In genomic region chr4:88523241-88523640, GRCm38 (mm10) we compare ENCODE assay signal across 12 mouse cellular contexts. TPM values are rescaled to one million over a fixed set of nuclear protein-coding genes. Genes with fewer than 3 reads are reported as not detected.
DNase-seq lines count a peak whose midpoint lies in the region; ATAC-seq and TF ChIP-seq lines count a peak whose summit lies in the region.
"Had no signal": no experiment of that assay in that cellular context is flagged by ENCODE, and none has a peak within 500 bp of the region (broad histone marks: within the 10 kb centered on the region; RNA-seq: fewer than 3 reads in every experiment).

No protein-coding gene starts in this region.

- H3K4me2 ChIP-seq in liver, embryonic 12.5 days, result no peak overlapping the region
- H3K4me2 ChIP-seq in neural tube, embryonic 15.5 days, result no peak overlapping the region
- H3K4me2 ChIP-seq: heart, embryonic 13.5 days had no signal

- H3K4me3 ChIP-seq in liver, adult 2 months (ENCODE audit: insufficient read depth, low read depth, low read length), result no peak overlapping the region
- no peak overlapping the region for H3K4me3 ChIP-seq in liver, embryonic 12.5 days
- no peak overlapping the region for H3K4me3 ChIP-seq in neural tube, embryonic 15.5 days (replicated peaks)
- H3K4me3 ChIP-seq: heart, embryonic 13.5 days had no signal

- TF ChIP-seq POLR2A in liver, adult 2 months (IDR thresholded peaks at IDR 0.05; ENCODE audit: extremely low read depth, insufficient read depth, low read length), result no peak

- peak; percentile 41 to 44 for DNase-seq in cerebellum, postnatal 14 days
- DNase-seq in cerebellum, postnatal 4 days (ENCODE audit: low spot score in 2 of 2), result no peak
- peak; percentile 33 for DNase-seq in liver, adult 2 months (ENCODE audit: extremely low read depth, low read depth, low spot score)
- peak; percentile 49 for DNase-seq in embryo, embryonic 11 days
- DNase-seq in layer of hippocampus, postnatal 14 days (ENCODE audit: low spot score in 2 of 2), result no peak

- H3K9me3 ChIP-seq in liver, embryonic 12.5 days (replicated peaks), result no peaks in the 10 kb centered on the region
- H3K9me3 ChIP-seq in neural tube, embryonic 15.5 days (replicated peaks), result no peaks in the 10 kb centered on the region
- H3K9me3 ChIP-seq: heart, embryonic 13.5 days had no signal

- 0 out of 2 replicates have a peak, but pooled peaks cover 3% of the 10 kb centered on the region for H3K27me3 ChIP-seq in liver, adult 2 months (ENCODE audit: control insufficient read depth, insufficient read depth, low read length)
- no peaks in the 10 kb centered on the region for H3K27me3 ChIP-seq in liver, embryonic 12.5 days (replicated peaks)
- H3K27me3 ChIP-seq in neural tube, embryonic 15.5 days (replicated peaks), result no peaks in the 10 kb centered on the region

- H3K79me2 ChIP-seq in liver, adult 2 months (ENCODE audit: control insufficient read depth, insufficient read depth, low read length), result no peaks in the 10 kb centered on the region

- H3K27ac ChIP-seq in liver, adult 2 months (replicated peaks; ENCODE audit: insufficient read depth, low read depth, low read length), result no peak overlapping the region
- no peak overlapping the region for H3K27ac ChIP-seq in liver, embryonic 12.5 days
- no peak overlapping the region for H3K27ac ChIP-seq in neural tube, embryonic 15.5 days (replicated peaks)
- H3K27ac ChIP-seq: heart, embryonic 13.5 days had no signal

- no peak for ATAC-seq in liver, embryonic 12.5 days
- ATAC-seq in megakaryocyte progenitor cell, adult 5-6 weeks (replicated peaks; ENCODE audit: poor library complexity), result peak; percentile 75
- no peak for ATAC-seq in neural tube, embryonic 15.5 days (ENCODE audit: low FRiP score)
- ATAC-seq: CD4-positive, CD25-positive, alpha-beta regulatory T cell, adult 4 months had no signal

- peak; percentile 41; the same call in 1 of the 2 replicates for TF ChIP-seq CTCF in liver, adult 2 months (IDR thresholded peaks at IDR 0.05; ENCODE audit: low read depth, low read length)

- no peaks in the 10 kb centered on the region for H3K4me1 ChIP-seq in liver, adult 2 months (ENCODE audit: control insufficient read depth, insufficient read depth, low read length)
- 0 out of 2 replicates have a peak, but pooled peaks cover 5% of the 10 kb centered on the region for H3K4me1 ChIP-seq in liver, embryonic 12.5 days
- no peaks in the 10 kb centered on the region for H3K4me1 ChIP-seq in neural tube, embryonic 15.5 days

- H3K36me3 ChIP-seq in liver, adult 2 months (ENCODE audit: control insufficient read depth, insufficient read depth, low read length), result no peaks in the 10 kb centered on the region
- H3K36me3 ChIP-seq in liver, embryonic 12.5 days, result no peaks in the 10 kb centered on the region
- H3K36me3 ChIP-seq in neural tube, embryonic 15.5 days, result no peaks in the 10 kb centered on the region
- H3K36me3 ChIP-seq: heart, embryonic 13.5 days had no signal

- no peak overlapping the region for H3K9ac ChIP-seq in liver, adult 2 months (ENCODE audit: low read depth, low read length)
- H3K9ac ChIP-seq in liver, embryonic 12.5 days, result no peak overlapping the region
- no peak overlapping the region for H3K9ac ChIP-seq in neural tube, embryonic 15.5 days (replicated peaks)
- H3K9ac ChIP-seq: heart, embryonic 13.5 days had no signal

RNA-seq across cellular contexts. Expression of gene Ifnb1, which starts 0.7 kb away (rescaled TPM):
- not detected in 2 replicates for total RNA-seq in liver, adult 2 months (2014; rRNA removed)
- polyA plus RNA-seq in liver, adult 2 months (2012; rRNA removed), result not detected in 2 replicates
- polyA plus RNA-seq in liver, embryonic 12.5 days (2016; fragmentation: Nextera tagmentation; extraction: Ambion mirVana), result not detected in 2 replicates
- total RNA-seq in megakaryocyte progenitor cell, adult 5-6 weeks (2015), result 0.95 TPM in 1 of 2 replicates, not detected in the other
- not detected in 2 replicates for total RNA-seq in megakaryocyte progenitor cell, adult 5-6 weeks (2017)
- total RNA-seq in layer of hippocampus, postnatal 14 days (2021), result not detected
- polyA plus RNA-seq in neural tube, embryonic 15.5 days (2015; fragmentation: Nextera tagmentation; extraction: Ambion mirVana), result not detected in 2 replicates
- total RNA-seq: left cerebral cortex, postnatal 10 days; monocyte, adult 5-6 weeks had no signal
- polyA plus RNA-seq: CD4-positive, CD25-positive, alpha-beta regulatory T cell, adult 4 months; heart, embryonic 13.5 days had no signal

RNA-seq across cellular contexts. Expression of gene Ifna15, which starts 34.8 kb away (rescaled TPM):
- not detected in 2 replicates for total RNA-seq in liver, adult 2 months (2014; rRNA removed)
- not detected in 2 replicates for polyA plus RNA-seq in liver, adult 2 months (2012; rRNA removed)
- polyA plus RNA-seq in liver, embryonic 12.5 days (2016; fragmentation: Nextera tagmentation; extraction: Ambion mirVana), result not detected in 2 replicates
- not detected in 2 replicates for total RNA-seq in megakaryocyte progenitor cell, adult 5-6 weeks (2015)
- total RNA-seq in megakaryocyte progenitor cell, adult 5-6 weeks (2017), result not detected in 2 replicates
- total RNA-seq in layer of hippocampus, postnatal 14 days (2021), result not detected
- polyA plus RNA-seq in neural tube, embryonic 15.5 days (2015; fragmentation: Nextera tagmentation; extraction: Ambion mirVana), result not detected in 2 replicates
- total RNA-seq: left cerebral cortex, postnatal 10 days; monocyte, adult 5-6 weeks had no signal
- polyA plus RNA-seq: CD4-positive, CD25-positive, alpha-beta regulatory T cell, adult 4 months; heart, embryonic 13.5 days had no signal

RNA-seq across cellular contexts. Expression of gene Ifna14, which starts 48.4 kb away (rescaled TPM):
- not detected in 2 replicates for total RNA-seq in liver, adult 2 months (2014; rRNA removed)
- polyA plus RNA-seq in liver, adult 2 months (2012; rRNA removed), result not detected in 2 replicates
- not detected in 2 replicates for polyA plus RNA-seq in liver, embryonic 12.5 days (2016; fragmentation: Nextera tagmentation; extraction: Ambion mirVana)
- not detected in 2 replicates for total RNA-seq in megakaryocyte progenitor cell, adult 5-6 weeks (2015)
- not detected in 2 replicates for total RNA-seq in megakaryocyte progenitor cell, adult 5-6 weeks (2017)
- not detected for total RNA-seq in layer of hippocampus, postnatal 14 days (2021)
- polyA plus RNA-seq in neural tube, embryonic 15.5 days (2015; fragmentation: Nextera tagmentation; extraction: Ambion mirVana), result not detected in 2 replicates
- total RNA-seq: left cerebral cortex, postnatal 10 days; monocyte, adult 5-6 weeks had no signal
- polyA plus RNA-seq: CD4-positive, CD25-positive, alpha-beta regulatory T cell, adult 4 months; heart, embryonic 13.5 days had no signal

Comparison
In these comparisons a context has a peak if more than half of its experiments do, and no peak if none do; other contexts are left out.
1. DNase-seq: peak in cerebellum, postnatal 14 days (2 of 2), liver, adult 2 months (single experiment) and embryo, embryonic 11 days (single experiment); none in cerebellum, postnatal 4 days (0 of 2) and layer of hippocampus, postnatal 14 days (0 of 2).